In the genomic region with DNA sequence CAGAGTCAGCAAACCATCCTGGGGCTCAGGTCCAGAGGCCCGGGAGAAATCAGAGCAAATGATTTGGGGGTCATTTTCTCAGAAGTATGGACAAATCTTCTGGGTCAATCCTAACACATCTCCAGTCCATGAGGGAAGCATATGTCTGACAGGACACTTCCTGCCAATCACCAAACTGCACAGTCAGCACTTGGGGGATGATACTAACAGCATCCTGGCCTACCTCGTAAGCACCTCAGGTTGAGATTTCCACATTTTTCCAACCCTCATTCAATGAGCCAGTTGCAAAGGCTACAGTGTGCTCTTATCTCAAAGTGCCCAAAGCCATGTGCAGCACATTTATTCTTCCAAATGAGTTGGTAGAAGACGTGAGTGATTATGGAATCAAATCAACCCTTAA, we compare ENCODE assay signal across 16 mouse cellular contexts.
"Had no signal": no experiment of that assay in that cellular context is flagged by ENCODE, and none has a peak within 500 bp of the region (broad histone marks: within the 10 kb centered on the region; RNA-seq: fewer than 3 reads in every experiment).

No protein-coding gene starts in this region.

- H3K4me1 ChIP-seq: neural tube, embryonic 12.5 days; neural tube, embryonic 13.5 days; neural tube, embryonic 15.5 days; stomach, embryonic 15.5 days had no signal

- H3K9me3 ChIP-seq: neural tube, embryonic 12.5 days; neural tube, embryonic 13.5 days; neural tube, embryonic 15.5 days; stomach, embryonic 15.5 days had no signal

- H3K27me3 ChIP-seq: neural tube, embryonic 12.5 days; neural tube, embryonic 13.5 days; neural tube, embryonic 15.5 days; stomach, embryonic 15.5 days had no signal

- H3K27ac ChIP-seq: neural tube, embryonic 12.5 days; neural tube, embryonic 13.5 days; neural tube, embryonic 15.5 days; stomach, embryonic 15.5 days; stomach, postnatal 0 days had no signal

- H3K9ac ChIP-seq: neural tube, embryonic 12.5 days; neural tube, embryonic 13.5 days; neural tube, embryonic 15.5 days; stomach, embryonic 15.5 days had no signal

- H3K4me3 ChIP-seq: neural tube, embryonic 12.5 days; neural tube, embryonic 13.5 days; neural tube, embryonic 15.5 days; stomach, embryonic 15.5 days had no signal

- DNase-seq: retina, postnatal 1 day; right cerebral cortex, adult 18-20 months; right cerebral cortex, postnatal 25 days; right cerebral cortex, postnatal 4 days; spleen, adult 18-20 months; thymus, adult 18-20 months; thymus, adult 2 months; thymus, postnatal 14 days; thymus, postnatal 25 days; thymus, postnatal 36 days; thymus, postnatal 4 days had no signal

- H3K4me2 ChIP-seq: neural tube, embryonic 12.5 days; neural tube, embryonic 13.5 days; neural tube, embryonic 15.5 days; stomach, embryonic 15.5 days had no signal

- H3K36me3 ChIP-seq: neural tube, embryonic 12.5 days; neural tube, embryonic 13.5 days; neural tube, embryonic 15.5 days; stomach, embryonic 15.5 days had no signal
